Comparison of ENCODE assay signal across 29 mouse cellular contexts in the genomic region with DNA sequence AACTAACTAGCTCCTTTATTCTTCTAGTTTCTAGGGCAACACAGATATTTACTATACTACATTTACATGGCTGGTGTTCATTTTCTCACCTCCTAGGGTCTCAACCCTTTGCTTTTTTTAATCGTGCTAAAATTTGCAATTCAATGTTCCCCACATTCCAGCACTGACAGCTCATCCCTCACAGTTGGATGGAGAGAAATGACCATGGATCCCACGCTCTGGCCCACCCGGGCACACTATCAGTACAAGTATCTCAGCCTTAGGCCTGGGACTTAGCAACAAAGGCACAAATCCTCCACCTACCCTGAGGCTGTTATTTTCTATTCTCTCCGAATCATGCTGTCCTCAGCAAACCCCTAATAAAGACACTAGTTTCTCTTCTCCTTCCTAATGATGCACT. TPM values are rescaled to one million over a fixed set of nuclear protein-coding genes. Genes with fewer than 3 reads are reported as not detected.
DNase-seq lines count a peak whose midpoint lies in the region; ATAC-seq lines count a peak whose summit lies in the region.
"Had no signal": no experiment of that assay in that cellular context is flagged by ENCODE, and none has a peak within 500 bp of the region (broad histone marks: within the 10 kb centered on the region; RNA-seq: fewer than 3 reads in every experiment).

No protein-coding gene starts in this region.

- no peak for ATAC-seq in hindbrain, embryonic 14.5 days (ENCODE audit: low FRiP score)
- ATAC-seq in neural tube, embryonic 14.5 days (ENCODE audit: low read depth), result peak; percentile 21; the same call in 1 of the 2 replicates
- peak; percentile 68; the same call in 1 of the 2 replicates for ATAC-seq in hindbrain, embryonic 13.5 days (ENCODE audit: low FRiP score)
- ATAC-seq: liver, postnatal 0 days; Patski had no signal

- H3K9me3 ChIP-seq in hindbrain, embryonic 10.5 days, result no peaks in the 10 kb centered on the region
- no peaks in the 10 kb centered on the region for H3K9me3 ChIP-seq in hindbrain, embryonic 14.5 days (ENCODE audit: control insufficient read depth, low read length)
- H3K9me3 ChIP-seq in neural tube, embryonic 14.5 days (ENCODE audit: control insufficient read depth, low read length), result no peaks in the 10 kb centered on the region
- H3K9me3 ChIP-seq in hindbrain, embryonic 13.5 days, result no peaks in the 10 kb centered on the region
- H3K9me3 ChIP-seq: embryonic facial prominence, embryonic 15.5 days; G1E; heart, embryonic 12.5 days; kidney, embryonic 15.5 days; limb, embryonic 12.5 days; midbrain, embryonic 12.5 days had no signal

- no peaks in the 10 kb centered on the region for H3K4me1 ChIP-seq in hindbrain, embryonic 10.5 days (replicated peaks)
- H3K4me1 ChIP-seq in hindbrain, embryonic 14.5 days (replicated peaks; ENCODE audit: control insufficient read depth, insufficient read depth, low read length), result no peaks in the 10 kb centered on the region
- no peaks in the 10 kb centered on the region for H3K4me1 ChIP-seq in neural tube, embryonic 14.5 days (ENCODE audit: control insufficient read depth, insufficient read depth, low read length)
- no peaks in the 10 kb centered on the region for H3K4me1 ChIP-seq in hindbrain, embryonic 13.5 days (replicated peaks)
- H3K4me1 ChIP-seq: embryonic facial prominence, embryonic 15.5 days; heart, embryonic 12.5 days; kidney, embryonic 15.5 days; limb, embryonic 12.5 days; midbrain, embryonic 12.5 days had no signal

- peaks cover 28% of the 10 kb centered on the region for H3K27me3 ChIP-seq in hindbrain, embryonic 10.5 days (ENCODE audit: insufficient read depth, poor library complexity, severe bottlenecking)
- peaks cover under 1% of the 10 kb centered on the region for H3K27me3 ChIP-seq in hindbrain, embryonic 14.5 days (ENCODE audit: control insufficient read depth, insufficient read depth, low read length)
- 0 out of 2 replicates have a peak, but pooled peaks cover 2% of the 10 kb centered on the region for H3K27me3 ChIP-seq in neural tube, embryonic 14.5 days (ENCODE audit: control insufficient read depth, insufficient read depth, low read length)
- H3K27me3 ChIP-seq in hindbrain, embryonic 13.5 days, result peaks cover 47% of the 10 kb centered on the region
- H3K27me3 ChIP-seq: CH12.LX; embryonic facial prominence, embryonic 15.5 days; heart, embryonic 12.5 days had no signal

- no peak overlapping the region for H3K27ac ChIP-seq in hindbrain, embryonic 10.5 days
- no peak overlapping the region for H3K27ac ChIP-seq in hindbrain, embryonic 14.5 days
- no peak overlapping the region for H3K27ac ChIP-seq in neural tube, embryonic 14.5 days (ENCODE audit: low read depth, low read length)
- no peak overlapping the region for H3K27ac ChIP-seq in hindbrain, embryonic 13.5 days
- H3K27ac ChIP-seq: embryonic facial prominence, embryonic 15.5 days; kidney, embryonic 15.5 days; limb, embryonic 12.5 days; midbrain, embryonic 12.5 days had no signal

- DNase-seq in hindbrain, embryonic 10.5 days (ENCODE audit: low spot score), result peak; percentile 15
- no peak for DNase-seq in hindbrain, embryonic 14.5 days (ENCODE audit: low spot score)
- no peak for DNase-seq in neural tube, embryonic 10.5 days (ENCODE audit: extremely low spot score, low spot score)
- no peak for DNase-seq in testis, postnatal 14 days (ENCODE audit: low spot score)
- no peak for DNase-seq in thymus, adult 18-20 months
- DNase-seq: B cell, adult 2 months; cerebellum, adult 11-12 months; cerebellum, postnatal 10 days; gastrocnemius, postnatal 10 days; heart, adult 18-20 months; heart, postnatal 10 days; kidney, adult 11 months; kidney, postnatal 36 days; layer of hippocampus, postnatal 36 days; liver, postnatal 0 days; lung, postnatal 10 days; retina, postnatal 1 day; thymus, postnatal 25 days had no signal

- H3K36me3 ChIP-seq in hindbrain, embryonic 10.5 days, result no peaks in the 10 kb centered on the region
- H3K36me3 ChIP-seq in hindbrain, embryonic 14.5 days (replicated peaks; ENCODE audit: control insufficient read depth, insufficient read depth), result no peaks in the 10 kb centered on the region
- no peaks in the 10 kb centered on the region for H3K36me3 ChIP-seq in neural tube, embryonic 14.5 days (ENCODE audit: control insufficient read depth, insufficient read depth, low read length)
- H3K36me3 ChIP-seq in hindbrain, embryonic 13.5 days, result no peaks in the 10 kb centered on the region
- H3K36me3 ChIP-seq: embryonic facial prominence, embryonic 15.5 days; G1E; heart, embryonic 12.5 days; kidney, embryonic 15.5 days; limb, embryonic 12.5 days; midbrain, embryonic 12.5 days had no signal

- no peak overlapping the region for H3K4me2 ChIP-seq in hindbrain, embryonic 14.5 days (replicated peaks)
- no peak overlapping the region for H3K4me2 ChIP-seq in neural tube, embryonic 14.5 days (ENCODE audit: low read depth, low read length)
- no peak overlapping the region for H3K4me2 ChIP-seq in hindbrain, embryonic 13.5 days
- H3K4me2 ChIP-seq: embryonic facial prominence, embryonic 15.5 days; heart, embryonic 12.5 days; kidney, embryonic 15.5 days; limb, embryonic 12.5 days; liver, embryonic 11.5 days; midbrain, embryonic 12.5 days had no signal

- H3K4me3 ChIP-seq in hindbrain, embryonic 10.5 days, result no peak overlapping the region
- H3K4me3 ChIP-seq in hindbrain, embryonic 14.5 days (replicated peaks; ENCODE audit: low read length), result no peak overlapping the region
- H3K4me3 ChIP-seq in neural tube, embryonic 14.5 days (ENCODE audit: low read depth, low read length), result no peak overlapping the region
- H3K4me3 ChIP-seq in hindbrain, embryonic 13.5 days, result no peak overlapping the region
- H3K4me3 ChIP-seq: embryonic facial prominence, embryonic 15.5 days; heart, embryonic 12.5 days; kidney, embryonic 15.5 days; limb, embryonic 12.5 days; midbrain, embryonic 12.5 days had no signal

- H3K9ac ChIP-seq in hindbrain, embryonic 14.5 days, result no peak overlapping the region
- H3K9ac ChIP-seq in neural tube, embryonic 14.5 days (replicated peaks; ENCODE audit: low read depth, low read length), result no peak overlapping the region
- no peak overlapping the region for H3K9ac ChIP-seq in hindbrain, embryonic 13.5 days
- H3K9ac ChIP-seq: embryonic facial prominence, embryonic 15.5 days; heart, embryonic 12.5 days; kidney, embryonic 15.5 days; limb, embryonic 12.5 days; liver, postnatal 0 days; midbrain, embryonic 12.5 days had no signal

- WGBS in hindbrain, embryonic 10.5 days, result 43% methylated on average over 4 of the region's 4 CpGs
- 32% methylated on average over 4 of the region's 4 CpGs for WGBS in hindbrain, embryonic 14.5 days
- WGBS in neural tube, embryonic 14.5 days, result 41% methylated on average over 4 of the region's 4 CpGs
- WGBS in hindbrain, embryonic 13.5 days, result 23% methylated on average over 4 of the region's 4 CpGs

RNA-seq across cellular contexts. Expression of gene Trmt2b, which starts 9.0 kb away (rescaled TPM):
- polyA plus RNA-seq in hindbrain, embryonic 10.5 days (2016; fragmentation: Nextera tagmentation; extraction: Ambion mirVana), result 6.3 and 7.6 TPM in 2 replicates
- 6.5 and 7.3 TPM in 2 replicates for polyA plus RNA-seq in hindbrain, embryonic 14.5 days (2014; fragmentation: Nextera tagmentation; extraction: Ambion mirVana)
- polyA plus RNA-seq in neural tube, embryonic 14.5 days (2014; fragmentation: Nextera tagmentation; extraction: Ambion mirVana), result 7.2 and 7.5 TPM in 2 replicates
- 4.7 and 6.0 TPM in 2 replicates for polyA plus RNA-seq in hindbrain, embryonic 13.5 days (2015; fragmentation: Nextera tagmentation; extraction: Ambion mirVana)

RNA-seq across cellular contexts. Expression of gene Tmem35a, which starts 9.2 kb away (rescaled TPM):
- polyA plus RNA-seq in hindbrain, embryonic 10.5 days (2016; fragmentation: Nextera tagmentation; extraction: Ambion mirVana), result 13.6 and 22.1 TPM in 2 replicates
- polyA plus RNA-seq in hindbrain, embryonic 14.5 days (2014; fragmentation: Nextera tagmentation; extraction: Ambion mirVana), result 94.8 and 109 TPM in 2 replicates
- polyA plus RNA-seq in neural tube, embryonic 14.5 days (2014; fragmentation: Nextera tagmentation; extraction: Ambion mirVana), result 94.0 and 99.7 TPM in 2 replicates
- polyA plus RNA-seq in hindbrain, embryonic 13.5 days (2015; fragmentation: Nextera tagmentation; extraction: Ambion mirVana), result 102 and 106 TPM in 2 replicates
- polyA plus RNA-seq: G1E, Patski had no signal

RNA-seq across cellular contexts. Expression of gene Cenpi, which starts 22.1 kb away (rescaled TPM):
- 21.5 and 31.3 TPM in 2 replicates for polyA plus RNA-seq in hindbrain, embryonic 10.5 days (2016; fragmentation: Nextera tagmentation; extraction: Ambion mirVana)
- 4.3 and 7.8 TPM in 2 replicates for polyA plus RNA-seq in hindbrain, embryonic 14.5 days (2014; fragmentation: Nextera tagmentation; extraction: Ambion mirVana)
- 5.3 and 6.1 TPM in 2 replicates for polyA plus RNA-seq in neural tube, embryonic 14.5 days (2014; fragmentation: Nextera tagmentation; extraction: Ambion mirVana)
- 6.7 and 9.3 TPM in 2 replicates for polyA plus RNA-seq in hindbrain, embryonic 13.5 days (2015; fragmentation: Nextera tagmentation; extraction: Ambion mirVana)
